Mouse (Mus musculus) gastrocnemius, postnatal 10 days (tissue): ENCODE measurements at regions not wholly inside any gene's neighbourhood (a gene's known extent, or its start where the extent isn't known, plus 50 kb on each side); places are given as distances from the start of the nearest gene placed in this dataset.

Experiments
- DNase-seq: peaks from one replicate; pipeline ENCODE4 v3.0.0; 2021; ENCODE audit warnings: mixed read lengths

GRCm38 (mm10) chr9:66646226-66646625 is 53.3 kb upstream of the Usp3 start:
- DNase-seq: peak; percentile 95

DNA sequence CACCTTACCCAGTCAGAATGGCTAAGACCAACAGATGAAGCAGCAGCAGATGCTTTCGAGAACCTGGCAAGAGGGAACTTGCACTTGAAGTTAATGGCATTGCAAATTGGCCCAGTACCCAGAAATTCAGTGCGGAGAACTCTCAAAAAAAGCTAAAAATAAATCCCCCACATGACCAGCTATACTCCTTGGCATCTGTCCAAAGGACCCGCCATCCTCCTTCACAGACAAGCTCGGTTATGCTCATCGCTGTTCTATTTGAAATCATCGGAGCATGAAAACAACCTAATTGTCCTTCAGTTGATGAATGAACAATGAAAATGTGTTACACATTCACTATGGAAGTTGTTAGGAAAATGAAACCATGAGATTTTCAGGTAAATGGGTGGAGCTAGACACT is 58.4 kb upstream of the Usp3 start:
- DNase-seq: no peak

- DNase-seq: no peak
Observed at GRCm38 (mm10) chr9:66657116-66657758, 56.2 kb upstream of the Car12 start.

DNA sequence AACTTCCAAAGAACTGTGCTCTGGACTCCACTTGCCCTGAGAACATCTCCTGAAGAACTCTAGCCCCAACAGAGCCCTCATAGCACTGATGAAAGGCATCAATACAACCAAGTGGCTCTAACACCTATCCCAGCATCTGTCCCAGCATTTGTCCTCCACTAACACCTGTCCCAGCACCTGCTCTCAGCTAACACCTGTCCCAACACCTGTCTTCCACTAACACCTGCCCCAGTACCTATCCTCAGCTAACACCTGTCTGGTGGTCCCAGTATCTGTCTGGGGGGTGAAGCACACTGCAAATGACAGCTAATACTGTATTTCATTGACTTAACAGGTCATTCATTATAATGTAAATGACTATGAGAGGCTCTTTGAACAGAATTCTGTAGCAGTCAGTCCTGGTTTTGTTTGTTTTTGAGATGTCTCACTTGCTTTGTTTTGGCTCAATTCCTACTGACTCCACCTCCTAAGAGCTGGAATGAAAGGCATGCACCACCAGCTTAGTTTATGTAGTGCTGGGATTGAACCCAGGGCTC is 54.7 kb upstream of the Car12 start:
- no peak for DNase-seq

- no peak for DNase-seq
Observed at GRCm38 (mm10) chr9:66659781-66660445, 53.6 kb upstream of the Car12 start.

DNA sequence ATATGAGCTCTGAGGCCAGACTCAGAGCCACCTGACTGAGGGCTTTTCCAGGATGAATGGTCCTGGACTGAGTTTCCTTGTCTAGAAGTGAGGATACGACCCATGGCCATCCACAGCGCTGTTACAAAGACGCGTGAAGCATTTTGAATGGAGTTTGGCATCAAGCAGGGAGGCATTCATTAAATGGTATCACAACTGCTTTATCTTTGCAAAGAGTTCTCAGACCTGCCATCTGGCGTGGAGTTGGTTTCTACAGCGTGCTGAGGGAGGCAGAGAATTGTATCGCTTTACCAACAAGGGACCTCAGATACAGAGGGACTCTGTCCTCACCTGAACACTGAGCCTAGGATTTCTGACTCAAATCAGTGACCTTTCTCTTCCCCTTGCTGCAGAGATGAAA is 51.9 kb upstream of the Car12 start:
- DNase-seq: no peak

GRCm38 (mm10) chr9:66662443-66662842 is 51.0 kb upstream of the Car12 start:
- no peak for DNase-seq
